Mouse (Mus musculus): ENCODE results near the gene Slc38a7.
"Not testable (repeated sequence)": the region's sequence is repeated elsewhere in the genome, so short reads cannot be mapped to it uniquely, and the experiment has no call there.

Gene Slc38a7

DNA sequence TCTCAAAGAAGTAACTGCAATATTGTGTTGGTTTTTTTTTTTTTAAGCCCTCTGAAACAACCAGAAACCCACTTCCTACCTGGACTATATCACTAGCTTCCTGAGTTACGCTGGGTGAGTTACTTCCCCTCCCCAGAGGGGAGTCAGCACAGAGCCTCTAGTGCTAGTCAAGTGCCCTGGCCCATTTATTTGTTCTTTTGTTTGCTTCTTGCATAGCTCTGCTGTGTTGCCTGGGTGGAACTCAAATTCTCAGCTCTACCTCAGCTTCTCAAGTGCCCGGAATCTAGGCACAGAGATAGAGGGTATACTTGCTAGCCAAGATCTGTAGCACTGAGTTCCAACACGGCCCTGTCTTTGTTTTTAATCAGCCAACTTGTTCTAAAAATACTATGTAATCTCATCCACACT lies 43.2 kb downstream of the Slc38a7 start:
- ATAC-seq (ENCODE audit: insufficient number of reproducible peaks, low FRiP score, low TSS enrichment): no peak

DNA sequence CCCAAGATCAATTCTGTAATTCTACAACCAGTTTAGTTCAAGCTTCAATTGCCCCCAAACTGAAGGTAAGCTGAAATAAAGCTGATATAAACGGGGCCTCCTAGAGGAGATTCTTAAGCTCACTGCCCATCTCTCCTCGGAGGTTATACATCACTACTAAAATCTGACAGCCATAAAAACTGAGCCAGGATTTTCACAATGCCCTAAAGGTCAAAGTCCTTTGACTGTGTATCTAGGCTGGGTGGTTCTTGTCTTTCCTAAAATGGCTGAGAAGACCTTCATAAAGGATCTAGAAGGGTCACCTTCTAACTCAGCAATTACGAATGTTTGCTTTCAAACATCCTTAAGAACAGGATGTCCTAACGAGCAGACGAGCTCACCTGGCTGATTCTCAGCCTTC lies 44.2 kb downstream of the Slc38a7 start:
- ATAC-seq (ENCODE audit: insufficient number of reproducible peaks, low FRiP score, low TSS enrichment): no peak

DNA sequence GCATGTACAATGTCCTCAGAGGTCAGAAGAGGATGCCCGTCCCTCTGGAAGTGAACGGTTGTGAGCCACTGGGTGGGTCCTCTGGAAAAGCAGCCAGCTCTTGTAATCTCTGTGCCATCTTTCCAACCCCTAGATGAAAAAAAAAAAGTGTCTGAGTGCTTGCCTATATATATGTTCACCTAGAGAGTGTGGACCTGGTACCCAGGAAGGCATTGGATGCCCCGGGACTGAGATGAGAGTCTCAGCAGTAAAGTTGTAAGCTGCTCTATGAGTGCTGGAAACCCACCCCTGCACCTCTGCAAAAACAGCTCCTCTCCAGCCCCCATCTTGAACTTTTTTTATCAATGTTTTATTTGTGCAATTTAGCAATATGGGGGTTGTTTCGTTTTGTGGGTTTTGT lies 44.7 kb downstream of the Slc38a7 start:
- no peak for ATAC-seq (ENCODE audit: insufficient number of reproducible peaks, low FRiP score, low TSS enrichment)

DNA sequence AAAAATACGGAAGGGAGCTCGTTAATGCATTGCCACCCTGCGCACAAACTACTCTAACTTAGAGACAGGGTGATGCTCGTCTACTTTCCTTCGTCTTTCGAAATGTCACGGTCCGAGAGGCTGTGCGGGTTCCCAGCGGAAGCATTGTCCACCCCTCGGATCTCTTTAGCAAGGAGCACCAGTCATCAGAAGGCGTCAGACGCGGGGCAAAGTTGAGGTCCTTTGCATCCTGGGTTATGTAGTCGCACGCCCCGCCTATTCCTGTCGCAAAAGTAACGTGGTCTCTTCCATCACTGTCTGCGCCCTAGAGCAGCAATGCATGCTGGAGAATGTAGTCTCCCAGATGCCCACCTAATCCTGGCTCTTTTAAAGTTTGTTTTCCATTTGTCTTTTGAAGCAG lies 45.5 kb downstream of the Slc38a7 start:
- ATAC-seq (ENCODE audit: insufficient number of reproducible peaks, low FRiP score, low TSS enrichment): peak; percentile 92

DNA sequence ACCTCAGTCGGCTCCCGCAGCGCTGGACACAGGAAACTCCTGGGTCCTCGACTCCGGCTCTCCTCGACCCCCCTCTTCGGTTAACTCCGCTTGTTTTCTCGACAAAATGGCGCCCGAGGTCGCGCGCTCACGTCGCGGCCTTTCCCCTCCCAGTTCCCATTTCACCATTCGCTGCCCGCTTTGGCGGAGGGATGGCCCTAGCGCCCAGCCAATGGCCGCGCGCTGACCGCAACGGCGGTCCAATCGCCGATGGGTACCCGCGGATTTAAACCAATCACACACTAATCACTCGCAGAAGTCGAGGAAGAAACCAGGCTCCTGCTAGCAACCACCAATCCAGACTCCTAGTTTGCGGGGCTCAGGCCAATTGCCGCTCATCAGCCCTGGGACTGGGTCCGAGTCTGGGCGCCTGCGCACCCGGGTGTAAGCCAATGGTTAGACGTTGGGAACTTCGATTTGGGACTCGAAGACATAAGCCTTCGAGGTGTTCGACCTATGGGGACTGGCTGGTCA lies 46.0 kb downstream of the Slc38a7 start, which contains the start of gene Cnot1:
Gene Cnot1 (minus strand): TSS at position 134 of the 513 bp plus-strand sequence.
- ATAC-seq (ENCODE audit: insufficient number of reproducible peaks, low FRiP score, low TSS enrichment): peak; percentile 94

DNA sequence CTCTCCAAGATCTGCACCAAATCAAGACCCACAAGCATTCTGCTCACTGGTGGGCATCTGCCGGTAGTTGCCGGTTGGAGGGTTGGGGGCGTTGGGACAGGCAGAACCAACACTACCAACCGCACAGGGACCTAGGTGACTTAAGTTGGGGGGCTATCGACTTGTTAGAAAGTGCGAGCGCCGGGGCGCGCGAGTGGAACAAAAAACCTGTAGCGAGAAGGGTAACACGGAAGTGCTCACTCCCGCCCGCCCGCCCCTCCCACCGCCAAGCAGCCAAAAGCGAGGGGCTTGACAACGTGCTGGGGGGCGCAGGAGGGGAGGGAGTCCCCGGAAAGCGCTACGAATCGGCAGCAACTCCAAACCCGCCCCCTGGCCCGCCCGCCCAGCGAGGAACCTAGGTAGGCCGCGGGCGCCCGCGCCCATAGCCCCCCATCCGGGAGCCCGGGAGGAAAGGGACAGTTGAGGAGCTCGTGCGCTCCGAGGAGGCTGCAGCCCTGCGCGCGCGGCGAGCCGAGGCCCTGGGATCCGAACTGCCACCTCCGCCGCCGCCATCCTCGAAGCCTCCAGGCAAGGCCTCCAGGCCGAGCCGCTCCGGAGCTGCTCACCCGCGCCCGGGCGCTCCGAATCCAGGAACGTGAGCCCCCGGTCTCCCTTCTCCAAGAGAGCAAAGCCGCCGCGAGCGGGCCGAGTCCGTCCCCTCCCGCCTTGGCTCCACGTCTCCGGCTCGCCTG lies 46.7 kb downstream of the Slc38a7 start:
- ATAC-seq (ENCODE audit: insufficient number of reproducible peaks, low FRiP score, low TSS enrichment): no peak

DNA sequence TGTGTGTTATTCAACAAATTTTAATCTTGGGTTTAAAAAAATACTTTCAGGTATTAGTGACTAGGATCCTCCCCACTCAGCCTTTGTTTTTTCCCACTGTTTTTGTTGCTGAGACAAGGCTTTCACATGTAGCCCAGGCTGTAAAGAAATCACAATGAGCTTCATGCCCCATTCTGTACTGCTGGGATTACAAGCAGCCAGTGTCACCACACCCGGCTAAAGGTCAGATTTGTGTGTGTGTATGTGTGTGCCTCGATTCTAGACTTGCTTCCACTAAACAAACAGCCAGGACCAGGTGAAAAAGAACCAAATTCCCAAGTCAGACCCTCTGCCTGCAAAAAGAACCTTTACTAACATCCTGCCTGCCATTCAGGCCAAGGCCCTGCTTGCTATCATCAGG lies 47.9 kb downstream of the Slc38a7 start:
- ATAC-seq (ENCODE audit: insufficient number of reproducible peaks, low FRiP score, low TSS enrichment): no peak

DNA sequence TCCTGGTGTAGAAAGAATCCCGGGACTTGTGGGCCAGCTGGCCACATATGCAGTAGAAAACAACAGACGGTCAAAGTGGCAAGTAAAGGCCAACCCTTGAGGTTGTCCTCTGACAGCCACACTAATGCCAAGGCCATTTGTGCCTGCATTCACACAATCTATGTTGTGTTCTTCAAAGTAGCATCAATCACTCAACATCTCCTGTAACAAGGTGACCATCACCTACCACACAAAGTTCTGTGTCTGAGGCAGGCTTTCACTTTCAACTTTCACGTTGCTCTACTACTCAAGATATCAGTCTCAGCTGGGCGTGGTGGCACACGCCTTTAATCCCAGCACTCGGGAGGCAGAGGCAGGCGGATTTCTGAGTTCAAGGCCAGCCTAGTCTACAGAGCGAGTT lies 51.1 kb downstream of the Slc38a7 start:
- no peak for ATAC-seq (ENCODE audit: insufficient number of reproducible peaks, low FRiP score, low TSS enrichment)

DNA sequence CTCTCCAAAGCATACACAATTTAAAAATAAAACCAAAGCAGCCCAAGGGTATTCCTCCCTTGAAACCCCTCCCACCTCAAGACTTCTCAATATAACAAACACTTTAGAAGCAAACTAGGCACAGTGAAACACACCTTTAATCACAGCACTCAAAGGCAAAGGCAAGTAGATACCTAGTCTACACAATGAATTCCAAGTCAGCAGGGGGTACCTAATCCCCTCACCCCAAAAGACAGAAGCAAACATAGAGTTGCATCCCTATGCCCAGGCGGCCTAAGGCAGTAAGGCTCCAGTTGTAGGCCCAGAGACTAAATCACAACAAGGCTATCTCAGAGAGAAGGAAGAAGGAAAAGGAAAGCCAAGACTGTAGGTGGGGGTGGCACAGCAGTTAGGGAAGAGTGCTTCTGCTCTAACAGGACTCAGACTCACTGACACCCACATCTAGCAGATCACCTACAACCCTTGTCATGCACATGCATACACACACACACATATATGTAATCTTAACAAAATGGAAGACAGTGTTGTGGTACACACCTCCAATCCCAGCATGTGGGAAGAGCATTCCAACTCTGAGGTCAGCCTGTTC lies 51.8 kb downstream of the Slc38a7 start:
- ATAC-seq (ENCODE audit: insufficient number of reproducible peaks, low FRiP score, low TSS enrichment): no peak

DNA sequence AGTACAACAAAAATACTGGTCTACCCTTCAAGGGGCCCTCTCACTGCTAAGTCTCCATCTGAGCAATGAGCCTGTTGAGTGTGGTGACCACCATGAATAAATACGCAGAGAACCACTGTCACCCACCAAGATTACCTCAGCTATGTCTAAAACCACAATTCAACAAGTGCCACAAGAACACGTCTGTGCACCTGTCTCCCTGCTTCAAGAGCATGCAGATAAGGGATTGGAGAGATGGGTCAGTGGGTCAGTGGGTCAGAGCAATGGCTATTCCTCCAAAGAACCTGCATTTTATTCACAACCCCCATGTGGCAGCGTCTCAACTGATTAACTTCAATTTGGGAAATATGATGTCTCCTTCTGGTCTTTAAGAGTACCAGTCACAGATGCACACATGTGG lies 53.0 kb downstream of the Slc38a7 start:
- no peak for ATAC-seq (ENCODE audit: insufficient number of reproducible peaks, low FRiP score, low TSS enrichment)

DNA sequence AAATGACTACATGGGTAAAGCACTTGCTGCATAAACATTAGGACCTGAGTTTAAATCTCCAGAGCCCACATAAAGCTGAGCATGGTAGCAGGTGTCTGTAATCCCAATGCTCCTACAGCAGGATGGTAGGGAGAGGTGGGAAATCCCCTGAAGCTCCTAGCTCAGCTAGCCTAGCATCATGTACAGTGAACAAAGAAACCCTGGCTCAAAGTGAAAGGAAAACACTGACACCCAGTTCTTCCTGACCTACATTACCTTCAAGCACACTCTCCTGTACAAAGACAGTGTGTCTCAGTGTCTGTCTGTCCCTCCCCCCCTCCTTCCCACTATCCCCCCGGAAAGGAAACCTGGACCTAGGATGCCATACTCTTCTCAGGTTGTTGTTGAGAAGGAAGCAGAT lies 53.4 kb downstream of the Slc38a7 start:
- no peak for ATAC-seq (ENCODE audit: insufficient number of reproducible peaks, low FRiP score, low TSS enrichment)

DNA sequence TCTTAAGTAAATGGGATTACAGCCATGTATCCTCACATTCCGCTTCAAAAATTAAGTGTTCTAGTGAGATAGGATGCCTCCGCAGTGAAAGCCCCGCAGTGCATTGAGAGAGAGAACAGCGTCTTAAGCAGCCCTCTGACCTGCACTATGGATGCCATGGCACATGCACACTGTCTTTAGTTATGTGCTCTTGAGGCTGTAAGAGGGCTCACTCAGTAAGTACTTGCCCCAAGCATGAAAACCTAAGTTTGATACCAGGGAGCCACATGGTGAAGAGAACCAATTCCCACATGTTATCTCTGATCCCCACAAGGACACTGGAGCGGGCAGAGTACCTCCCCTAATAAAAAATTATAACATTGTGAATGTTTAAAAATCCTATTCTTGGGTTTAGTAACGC lies 54.2 kb downstream of the Slc38a7 start:
- no peak for ATAC-seq (ENCODE audit: insufficient number of reproducible peaks, low FRiP score, low TSS enrichment)

DNA sequence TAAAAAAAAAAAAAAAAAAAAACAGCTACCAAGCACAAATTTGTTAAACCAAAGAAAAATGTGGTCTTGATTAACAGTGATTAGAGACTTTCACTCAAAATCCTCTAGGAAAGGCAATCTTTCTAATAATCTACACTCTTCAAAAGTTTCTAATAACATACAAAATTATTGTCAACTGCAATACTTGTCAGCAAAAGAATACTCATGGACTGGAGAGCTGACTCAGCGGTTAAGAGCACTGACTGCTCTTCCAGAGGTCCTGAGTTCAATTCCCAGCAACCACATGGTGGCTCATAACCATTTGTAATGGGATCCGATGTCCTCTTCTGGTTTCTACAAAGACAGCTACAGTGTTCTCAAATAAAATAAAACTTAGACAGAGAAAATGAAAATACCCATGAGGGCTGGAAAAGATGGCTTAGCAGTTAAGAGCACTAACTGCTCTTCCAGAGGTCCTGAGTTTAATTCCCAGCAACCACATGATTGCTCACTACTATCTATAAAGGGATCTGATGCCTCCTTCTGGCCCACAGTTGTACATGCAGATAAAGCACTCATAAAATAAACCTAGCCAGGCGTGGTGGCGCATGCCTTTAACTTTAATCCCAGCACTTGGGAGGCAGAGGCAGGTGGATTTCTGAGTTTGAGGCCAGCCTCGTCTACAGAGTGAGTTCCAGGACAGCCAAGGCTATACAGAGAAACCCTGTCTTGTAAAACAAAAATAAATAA lies 57.8 kb downstream of the Slc38a7 start:
- ATAC-seq (ENCODE audit: insufficient number of reproducible peaks, low FRiP score, low TSS enrichment): not testable (repeated sequence)

All from cerebellum, adult (tissue).